Mouse (Mus musculus): ENCODE measurements at regions not wholly inside any gene's neighbourhood (a gene's known extent, or its start where the extent isn't known, plus 50 kb on each side); places are given as distances from the start of the nearest gene placed in this dataset.

DNA sequence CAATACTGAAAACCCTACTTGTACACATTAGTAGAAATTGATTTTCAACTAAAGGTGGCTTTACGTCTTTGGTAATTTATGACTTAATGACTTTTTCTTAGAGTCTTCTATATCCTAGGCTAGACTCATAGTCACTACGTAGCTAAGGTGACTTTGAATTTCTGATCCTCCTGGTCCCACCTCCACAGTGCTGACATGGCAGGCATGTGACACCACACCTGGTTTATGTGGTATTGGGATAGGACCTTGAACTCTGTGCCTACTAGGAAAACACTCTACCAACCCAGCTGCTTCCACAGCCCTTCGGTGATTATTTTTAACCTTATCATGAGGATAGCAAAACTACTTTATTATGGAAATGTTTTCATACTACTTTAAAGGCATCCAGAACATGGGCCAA is 51.5 kb upstream of the D7Ertd443e start:
- no peak for ATAC-seq (ENCODE audit: low TSS enrichment)

DNA sequence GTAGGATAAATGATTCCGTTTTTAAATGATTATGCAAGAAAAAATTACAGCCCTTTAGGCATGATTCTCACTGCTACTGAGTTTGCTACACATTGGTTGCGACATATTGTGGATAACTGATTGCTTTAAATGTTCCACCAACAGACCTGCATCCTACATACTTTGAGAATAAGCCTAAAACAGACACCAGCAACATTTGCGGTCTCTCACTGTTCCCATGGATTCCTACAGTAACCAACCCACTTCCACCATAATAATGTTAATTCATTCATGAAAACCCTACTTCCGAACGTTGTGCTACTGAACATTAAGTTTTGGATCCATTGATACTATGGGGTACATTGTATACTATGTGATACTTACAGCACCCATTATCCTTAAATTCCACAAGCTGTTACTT is 53.8 kb upstream of the D7Ertd443e start:
- no peak for ATAC-seq (ENCODE audit: low TSS enrichment)

DNA sequence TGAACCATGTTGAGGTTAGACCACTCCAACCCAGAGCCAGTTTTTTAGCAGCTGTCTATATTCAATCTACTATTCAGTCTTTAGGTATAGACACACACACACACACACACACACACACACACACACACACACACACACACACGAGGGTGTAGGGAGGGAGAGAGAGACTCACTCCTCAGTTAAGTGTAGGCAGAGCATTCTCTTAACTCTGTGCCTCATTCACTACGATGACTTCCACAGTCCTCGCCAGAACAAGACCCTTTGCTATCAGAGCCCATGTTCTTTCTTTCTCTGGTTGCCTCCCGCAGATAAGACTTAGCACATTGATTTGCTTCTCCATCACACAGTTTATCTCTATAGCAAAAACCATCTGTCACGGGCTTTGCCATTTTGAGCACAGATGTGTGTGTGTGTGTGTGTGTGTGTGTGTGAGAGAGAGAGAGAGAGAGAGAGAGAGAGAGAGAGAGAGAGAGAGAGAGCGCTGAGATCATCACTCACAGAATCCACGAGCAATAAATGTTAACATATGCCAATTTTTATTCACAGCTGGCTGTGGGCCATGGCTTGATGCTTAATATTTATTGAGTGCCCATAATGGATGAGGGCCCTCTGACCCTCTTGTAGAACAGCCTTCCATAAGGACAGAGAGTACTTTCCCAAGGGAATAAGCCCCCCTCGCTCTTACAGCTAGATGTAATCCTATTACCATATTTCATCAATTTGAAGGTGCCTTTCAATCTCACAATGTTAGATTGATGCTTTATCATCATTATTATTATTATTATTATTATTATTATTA is 59.7 kb upstream of the D7Ertd443e start:
- no peak for ATAC-seq (ENCODE audit: low TSS enrichment)

DNA sequence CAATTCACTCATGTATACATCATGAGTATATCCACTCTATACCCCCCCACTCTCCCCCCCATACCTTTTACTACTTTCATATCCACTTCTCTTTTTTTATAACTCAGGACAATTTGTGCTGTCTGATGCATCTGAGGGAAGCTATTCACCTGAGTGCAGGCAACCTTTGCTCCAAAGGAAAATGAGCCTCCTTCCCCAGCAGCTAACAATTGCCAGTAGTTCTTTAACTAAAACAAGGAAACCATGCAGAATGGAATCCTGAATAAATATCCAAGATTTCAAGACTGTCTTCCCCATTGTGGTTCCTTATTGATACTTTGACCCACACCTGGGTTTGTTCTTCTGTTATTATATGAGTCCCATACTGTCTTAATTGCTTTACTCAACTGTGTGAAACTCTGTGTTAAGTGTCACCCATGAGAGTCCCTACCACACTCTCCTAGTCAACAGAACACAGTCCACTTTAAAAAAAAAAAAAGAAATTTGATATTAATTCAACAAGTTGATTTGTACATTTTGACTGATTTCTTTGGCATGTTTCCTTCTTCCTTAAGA is 62.3 kb upstream of the D7Ertd443e start:
- ATAC-seq (ENCODE audit: low TSS enrichment): no peak

DNA sequence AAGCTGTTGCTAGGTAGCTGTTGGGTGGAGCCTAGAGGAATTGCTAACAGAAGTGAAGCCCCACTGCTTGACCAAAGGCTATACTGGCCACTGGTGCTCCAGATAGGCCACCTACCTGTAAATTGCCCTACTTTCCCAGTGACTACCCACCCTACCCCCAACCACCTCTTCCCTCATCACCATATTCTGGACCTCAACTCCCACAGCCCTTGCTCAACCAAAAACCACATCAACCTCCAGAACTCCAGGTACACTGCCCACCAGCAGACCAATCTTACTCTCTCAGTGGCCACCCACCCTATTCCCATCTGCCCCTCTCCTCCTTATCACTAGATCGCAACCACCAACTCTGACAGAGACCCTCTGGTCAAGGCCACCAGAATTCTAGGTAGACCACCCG is 63.4 kb upstream of the D7Ertd443e start:
- no peak for ATAC-seq (ENCODE audit: low TSS enrichment)

DNA sequence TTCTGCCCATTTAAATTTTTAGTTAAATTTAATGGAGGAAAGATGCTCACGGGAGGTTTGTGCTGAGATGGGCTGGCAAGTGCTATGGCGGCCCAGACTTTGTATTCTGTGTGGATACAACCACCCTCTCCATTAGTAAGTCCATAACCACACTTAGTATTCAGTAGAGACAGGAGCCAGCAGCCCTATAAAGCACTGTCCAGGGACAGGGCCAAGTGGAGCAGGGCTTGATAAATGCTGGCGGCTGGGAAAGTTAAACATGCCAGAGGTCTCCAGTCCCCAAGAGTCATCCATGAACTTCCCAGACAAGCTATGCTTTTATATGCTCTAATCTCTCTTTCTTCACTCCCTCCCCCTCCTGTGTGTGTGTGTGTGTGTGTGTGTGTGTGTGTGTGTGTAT is 77.2 kb upstream of the D7Ertd443e start:
- ATAC-seq (ENCODE audit: low TSS enrichment): no peak

DNA sequence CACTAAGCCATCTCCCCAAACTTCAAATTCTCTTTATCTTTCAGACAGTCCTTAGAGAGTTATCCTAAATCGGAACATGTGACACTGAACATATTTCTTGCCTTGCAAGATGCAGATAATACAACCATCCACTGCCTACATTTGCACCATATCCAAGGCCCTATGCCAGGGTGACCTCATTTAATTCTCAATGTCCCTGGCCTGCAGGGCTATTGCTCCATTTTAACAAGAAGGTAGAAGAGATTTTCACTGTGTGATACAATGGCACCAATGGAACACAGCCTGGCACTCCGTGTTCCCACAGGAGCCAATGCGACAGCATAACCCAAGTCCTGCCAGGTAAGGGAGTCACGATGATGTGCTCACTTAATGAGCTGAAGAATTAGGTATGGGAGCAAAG is 77.9 kb upstream of the D7Ertd443e start:
- ATAC-seq (ENCODE audit: low TSS enrichment): no peak

DNA sequence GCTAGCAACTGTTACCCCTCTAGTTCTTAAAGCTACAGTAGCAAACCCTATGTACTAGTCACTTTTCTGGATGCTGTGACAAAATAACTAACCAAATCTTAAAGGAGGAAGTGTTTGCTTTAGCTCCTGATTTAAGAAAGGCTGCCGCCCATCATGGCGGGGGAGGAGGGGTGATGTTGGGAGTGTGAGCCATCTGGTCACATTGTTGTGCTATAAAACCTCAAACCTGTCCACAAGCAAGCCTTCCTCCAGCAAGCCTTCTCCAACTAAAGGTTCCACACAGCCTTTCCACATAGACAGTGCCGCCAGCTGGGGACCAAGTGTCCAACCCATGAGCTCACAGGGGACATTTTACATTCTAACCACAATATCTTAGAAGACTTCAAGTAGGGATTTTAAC is 81.8 kb upstream of the D7Ertd443e start:
- peak; percentile 57; the same call in 1 of the 2 replicates for ATAC-seq (ENCODE audit: low TSS enrichment)

DNA sequence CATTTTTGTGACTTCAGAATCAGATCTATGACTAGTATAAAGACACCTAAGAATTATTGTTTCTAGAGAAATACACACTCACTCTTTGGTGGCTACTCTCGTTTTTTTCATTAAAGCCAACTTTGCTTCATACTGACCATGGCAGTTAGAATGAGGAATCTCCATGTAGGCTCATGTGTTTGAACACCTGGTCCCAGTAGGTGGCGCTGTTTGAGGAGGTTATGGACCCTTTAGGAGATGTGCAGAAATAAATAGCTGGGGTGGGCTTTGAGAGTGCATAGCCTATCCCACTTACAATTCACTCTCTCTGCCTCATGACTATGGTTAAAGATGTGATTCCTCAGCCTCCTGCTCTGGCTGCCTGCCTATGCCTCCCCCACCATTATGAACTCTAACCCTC is 85.8 kb upstream of the D7Ertd443e start:
- no peak for ATAC-seq (ENCODE audit: low TSS enrichment)

DNA sequence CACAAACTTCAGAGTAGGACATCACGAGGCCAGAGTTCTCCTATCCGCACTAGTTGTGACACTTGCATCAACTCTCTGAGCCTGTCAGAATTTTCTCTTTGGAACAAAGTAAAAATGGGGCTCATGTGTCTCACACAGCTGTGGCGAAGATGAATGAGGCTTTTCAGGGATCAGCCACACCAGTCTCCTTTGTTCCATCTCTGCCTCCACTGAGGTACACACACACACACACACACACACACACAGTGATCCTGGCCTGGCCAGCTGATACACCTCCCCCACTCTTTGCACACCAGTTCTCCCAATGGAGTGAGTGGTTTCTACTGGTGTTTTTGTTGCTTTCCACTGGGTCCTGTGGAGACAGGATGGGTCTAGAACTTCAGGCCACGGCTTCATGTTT is 105.9 kb upstream of the D7Ertd443e start:
- no peak for ATAC-seq (ENCODE audit: low TSS enrichment)

DNA sequence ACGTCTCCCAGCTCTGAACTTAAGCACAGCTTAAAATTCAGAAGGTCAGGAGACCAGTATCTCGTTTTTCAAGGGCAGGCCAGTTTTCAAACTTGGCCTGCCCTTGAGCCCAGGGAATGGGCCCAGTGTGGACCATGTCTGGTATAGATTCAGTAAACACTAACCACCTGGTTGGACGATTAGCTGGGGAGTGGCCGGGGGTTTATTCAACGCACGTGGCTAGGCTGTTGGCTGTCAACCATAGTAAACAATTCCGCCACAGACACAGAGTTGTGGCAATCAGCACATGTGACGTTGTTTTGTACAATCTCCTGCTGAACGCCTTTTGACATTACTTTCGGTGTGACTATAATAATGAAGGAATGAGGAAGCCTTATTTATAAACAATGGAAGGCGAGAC is 111.8 kb upstream of the D7Ertd443e start:
- ATAC-seq (ENCODE audit: low TSS enrichment): no peak

DNA sequence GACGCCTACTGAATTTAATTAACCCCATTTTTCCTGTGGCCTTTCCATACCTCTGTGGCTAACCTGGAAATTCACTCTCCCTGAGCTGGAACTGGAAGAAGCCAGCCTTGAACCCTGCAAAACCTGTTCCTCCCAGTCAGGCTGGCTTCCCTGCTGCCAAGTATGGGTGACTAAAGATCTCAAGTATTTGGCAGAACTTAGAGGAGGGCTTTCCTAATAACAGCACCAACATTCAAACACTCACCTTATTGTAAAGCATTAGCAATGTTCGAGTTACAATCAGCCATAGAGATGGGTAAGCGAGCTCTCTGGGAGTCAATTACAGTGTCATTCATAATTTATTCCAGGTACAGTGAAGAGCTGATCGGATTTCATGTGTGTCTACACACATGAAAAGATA is 112.4 kb upstream of the D7Ertd443e start:
- no peak for ATAC-seq (ENCODE audit: low TSS enrichment)

DNA sequence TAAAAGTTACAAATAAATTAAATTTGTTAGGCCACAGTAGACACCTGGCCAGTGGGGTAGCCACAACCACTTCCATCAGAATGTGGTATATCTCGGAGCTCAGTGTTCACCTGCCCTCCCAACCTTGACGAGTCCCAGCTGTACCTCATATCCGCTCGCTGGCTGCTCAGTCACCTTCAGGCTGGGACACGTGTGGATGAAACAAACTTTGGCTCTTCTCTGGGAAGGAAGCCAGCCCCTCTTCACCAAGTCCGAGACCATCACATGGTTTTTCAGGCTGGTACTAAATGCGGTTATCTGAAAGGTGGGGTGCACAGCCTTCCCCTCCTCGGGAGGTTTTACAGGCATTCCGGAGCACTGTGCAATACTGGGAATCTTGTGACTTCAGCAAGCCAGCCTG is 113.3 kb upstream of the D7Ertd443e start:
- ATAC-seq (ENCODE audit: low TSS enrichment): no peak

DNA sequence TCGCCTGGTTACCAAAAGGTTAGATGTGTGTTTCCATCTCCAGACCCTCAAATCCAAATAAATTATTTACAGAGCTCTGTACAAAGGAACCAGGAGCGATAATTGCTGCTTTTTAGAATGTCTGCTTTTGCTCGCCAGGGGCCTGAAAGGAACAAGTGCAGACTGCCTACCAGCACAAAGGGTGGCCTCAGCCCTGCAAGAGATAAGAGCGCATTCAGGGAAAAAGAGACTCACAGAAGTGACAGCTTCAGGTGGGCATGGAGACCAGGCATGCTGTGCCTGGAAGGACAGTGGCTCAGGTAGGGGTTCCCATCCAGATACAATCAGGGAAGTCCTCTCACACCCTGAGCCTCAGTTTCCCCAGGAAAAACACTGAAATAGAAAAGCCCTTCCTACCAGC is 114.0 kb upstream of the D7Ertd443e start:
- ATAC-seq (ENCODE audit: low TSS enrichment): no peak

DNA sequence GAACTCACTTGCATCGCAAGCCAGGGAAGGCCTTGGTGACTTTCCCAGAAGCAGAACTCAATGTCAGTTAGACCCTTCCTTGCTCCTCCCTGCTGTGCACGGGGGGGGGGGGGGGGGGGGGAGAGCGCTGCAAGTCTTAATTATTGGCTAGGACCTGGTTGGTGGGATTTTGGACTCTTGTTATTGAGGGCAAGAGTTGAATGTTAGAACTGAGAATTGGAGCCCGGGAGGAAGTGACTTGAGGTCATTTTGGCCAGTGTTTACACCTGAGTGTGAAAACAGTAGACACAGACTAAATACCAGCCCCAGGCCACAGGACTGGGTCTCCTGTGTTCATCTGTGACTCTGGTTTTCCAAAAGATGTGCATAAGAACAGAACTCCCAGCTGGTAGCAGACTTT is 114.7 kb upstream of the D7Ertd443e start:
- ATAC-seq (ENCODE audit: low TSS enrichment): no peak

DNA sequence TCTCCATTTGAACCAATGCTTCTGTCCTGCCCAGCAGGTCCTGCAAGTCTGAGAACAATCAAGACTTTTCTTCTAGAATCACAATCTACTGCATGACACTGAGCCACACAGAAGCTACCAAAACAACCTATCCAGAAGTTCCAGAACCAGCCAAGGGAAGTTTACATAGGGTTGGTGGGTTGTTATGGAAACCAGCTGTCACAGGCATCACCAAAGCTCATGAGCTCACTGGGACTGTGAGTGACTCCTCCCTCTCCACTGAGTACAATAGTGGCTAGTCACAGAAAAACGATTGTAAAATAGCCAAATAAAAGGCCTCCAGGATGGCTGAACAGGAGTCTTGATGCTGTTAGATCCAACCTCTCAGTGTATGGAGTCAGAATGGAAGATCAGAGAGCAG is 115.6 kb upstream of the D7Ertd443e start:
- peak; percentile 50; the same call in 1 of the 2 replicates for ATAC-seq (ENCODE audit: low TSS enrichment)

DNA sequence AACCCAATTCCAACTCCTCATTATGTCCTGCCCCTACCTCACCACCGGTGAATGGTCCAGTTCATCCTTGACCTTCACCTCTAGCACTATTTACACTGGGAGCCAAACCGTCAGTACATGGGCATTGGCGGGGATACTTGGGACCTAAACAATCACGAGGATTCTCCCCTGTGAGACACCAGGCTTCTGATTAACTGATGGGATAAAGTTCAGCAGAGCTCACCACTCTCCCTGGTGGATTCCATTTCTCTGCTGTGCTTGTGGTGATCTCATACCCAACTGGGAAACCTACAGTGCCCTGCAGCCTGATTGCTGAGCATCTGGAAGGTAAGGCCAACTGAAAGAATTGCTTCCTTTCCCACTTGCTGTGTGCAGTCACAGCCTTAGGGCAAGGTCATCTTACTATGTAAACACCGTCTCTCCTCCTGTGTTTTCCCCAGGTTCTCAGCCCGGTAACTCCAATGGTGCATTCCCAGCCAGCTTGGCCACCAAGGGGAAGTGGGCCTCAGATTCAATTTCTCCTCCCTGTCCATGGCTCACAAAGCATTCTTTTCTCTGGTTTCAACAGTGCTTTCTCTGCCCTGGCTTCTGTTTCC is 125.0 kb upstream of the D7Ertd443e start:
- ATAC-seq (ENCODE audit: low TSS enrichment): no peak

DNA sequence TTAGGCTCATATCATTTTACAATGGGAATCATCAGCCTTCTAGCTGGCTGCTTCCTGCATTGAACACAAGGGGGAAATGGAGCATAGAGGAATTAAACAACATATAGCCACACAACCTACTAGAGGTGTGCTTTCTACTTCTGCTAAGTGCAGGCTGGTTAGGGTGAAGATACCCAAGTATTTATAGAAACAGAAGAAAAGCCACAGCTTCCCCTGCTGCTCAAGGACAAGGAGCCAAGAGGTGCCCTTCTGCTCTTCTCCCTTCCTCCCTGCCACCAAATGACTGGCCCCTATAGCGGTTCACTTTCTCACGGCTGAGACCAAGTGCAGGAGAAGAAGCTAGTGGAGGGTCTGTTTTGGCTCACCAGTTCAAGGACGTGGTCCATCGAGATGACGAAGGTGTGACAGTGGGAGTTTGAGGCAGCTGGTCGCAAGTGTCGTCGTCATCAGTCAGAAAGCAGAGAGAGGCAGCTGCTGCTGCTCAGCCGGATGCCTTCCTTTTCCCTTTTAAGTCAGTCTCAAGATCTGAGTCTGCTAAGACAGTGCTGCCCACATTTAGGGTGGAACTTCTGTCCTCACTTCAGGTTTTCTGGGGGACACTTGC is 134.0 kb upstream of the D7Ertd443e start:
- peak; percentile 31; the same call in 1 of the 2 replicates for ATAC-seq (ENCODE audit: low TSS enrichment)

DNA sequence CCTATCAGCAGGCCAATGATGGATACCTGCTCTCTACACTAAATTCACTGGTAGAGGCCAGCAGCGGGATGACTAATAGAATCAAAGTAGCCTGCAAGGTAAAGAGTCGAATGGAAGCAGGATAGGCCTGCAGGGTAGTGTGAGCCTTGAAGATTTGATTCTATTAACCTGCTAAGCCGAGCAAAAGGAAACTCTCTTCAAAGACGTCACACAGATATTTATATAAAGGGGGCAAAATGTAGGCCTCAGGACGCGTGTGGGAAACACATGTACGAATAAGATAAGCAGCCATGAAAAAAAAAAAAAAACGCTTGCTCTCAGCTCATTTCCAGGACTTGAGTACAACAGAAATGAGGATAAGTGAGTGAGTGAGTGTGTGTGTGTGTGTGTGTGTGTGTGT is 138.4 kb upstream of the D7Ertd443e start:
- no peak for ATAC-seq (ENCODE audit: low TSS enrichment)

DNA sequence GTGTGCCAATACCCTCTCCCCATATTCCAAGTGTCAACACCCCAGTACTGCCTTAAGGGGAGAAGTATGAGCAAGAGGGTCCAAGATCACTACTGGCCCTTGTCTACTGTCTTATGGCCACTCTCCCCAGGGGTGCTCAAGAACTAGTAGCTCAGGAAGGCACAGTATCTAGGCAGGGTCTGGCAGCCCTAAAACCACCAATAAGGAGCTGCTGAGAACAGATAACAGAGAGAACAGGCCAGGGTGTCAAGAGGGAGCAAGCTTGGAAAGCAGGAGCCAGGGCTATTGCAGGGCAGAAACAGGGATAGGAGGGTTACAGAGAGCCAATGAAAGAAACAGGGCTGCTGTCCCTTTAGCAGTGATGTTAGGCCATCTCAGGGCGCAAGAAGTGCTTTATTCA is 139.6 kb upstream of the D7Ertd443e start:
- ATAC-seq (ENCODE audit: low TSS enrichment): no peak

DNA sequence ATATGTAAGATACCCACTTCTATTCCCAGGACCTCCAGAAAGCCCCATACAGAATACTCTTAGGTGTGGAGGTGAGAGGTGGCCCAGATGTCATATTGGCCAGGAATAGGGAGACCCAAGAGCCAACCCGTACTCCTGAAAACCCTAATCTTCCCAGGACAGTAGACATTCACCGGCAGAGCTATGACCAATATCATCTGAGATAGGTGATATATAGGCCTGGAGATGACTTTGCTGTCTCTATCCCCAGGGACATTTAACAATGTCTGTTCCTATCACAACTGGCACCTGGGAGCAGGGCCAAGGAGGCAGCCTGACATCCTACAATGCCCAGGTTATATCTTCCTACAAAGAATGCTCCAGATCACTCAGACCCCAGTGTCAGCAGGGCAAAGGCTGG is 140.0 kb upstream of the D7Ertd443e start:
- ATAC-seq (ENCODE audit: low TSS enrichment): no peak

DNA sequence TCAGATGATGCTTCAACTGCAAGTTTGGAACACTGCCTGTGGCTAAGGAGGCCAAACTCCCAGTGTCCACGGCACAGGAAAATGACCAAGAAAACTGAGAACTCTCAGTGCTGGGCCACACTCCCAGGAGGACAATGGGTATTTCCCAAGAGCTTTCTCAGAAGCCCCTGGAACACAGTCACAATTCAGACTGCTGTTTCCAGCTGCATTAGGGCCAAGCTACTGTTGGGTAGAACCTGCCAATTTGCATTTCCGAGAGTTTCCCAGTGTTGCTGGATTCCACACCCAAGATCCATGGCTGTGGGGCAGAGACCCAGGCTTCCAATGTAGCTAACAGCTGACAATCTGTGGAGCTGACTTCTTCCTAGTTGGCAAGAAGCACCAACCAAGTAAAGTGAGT is 141.9 kb upstream of the D7Ertd443e start:
- ATAC-seq (ENCODE audit: low TSS enrichment): no peak

DNA sequence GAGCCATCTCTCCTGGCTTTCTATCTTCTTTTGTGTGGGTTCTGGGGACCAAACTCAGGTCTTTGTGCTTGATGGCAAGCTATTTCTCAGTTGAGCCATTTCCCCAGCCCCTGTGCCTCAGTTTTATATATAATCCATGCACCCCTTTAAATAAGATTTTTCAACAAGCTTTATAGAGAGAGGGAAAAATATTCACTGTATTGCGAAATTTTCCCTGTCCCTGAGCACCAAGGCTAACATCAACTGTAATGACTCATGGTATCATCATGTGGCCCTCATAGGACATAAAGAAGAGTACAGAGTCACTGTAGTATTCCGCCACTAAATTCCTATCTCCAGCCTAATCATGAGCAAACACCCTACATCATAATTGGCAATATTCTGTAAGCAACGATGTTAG is 142.4 kb upstream of the Dock1 start:
- no peak for ATAC-seq (ENCODE audit: low TSS enrichment)

Data from frontal cortex, adult (tissue).